Mouse (Mus musculus): Measurements from ENCODE around the gene Bcat1.

The Bcat1 gene

DNA sequence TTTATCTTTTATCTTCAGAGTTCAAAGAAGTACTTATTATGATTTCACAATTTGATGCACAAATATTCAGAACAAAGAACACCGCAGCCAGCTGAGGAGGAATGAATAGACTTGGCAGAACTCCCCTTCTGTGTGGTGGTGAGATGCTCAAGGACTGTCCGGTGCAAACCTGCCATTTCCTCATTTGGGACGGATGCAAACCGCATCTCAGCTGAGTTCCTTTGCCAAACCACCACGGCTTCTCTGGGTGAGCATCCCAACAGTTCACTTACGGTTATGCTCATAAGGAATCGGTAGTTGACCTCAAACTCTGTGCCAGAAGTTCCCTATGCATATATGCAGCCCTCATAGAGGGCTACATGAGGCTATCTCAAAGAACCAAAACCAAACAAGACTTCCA lies 6.6 kb downstream of the Bcat1 start:
- Histone ChIP-seq H3K27me3 (ENCODE audit: insufficient read depth, low read length) (no peaks in the 10 kb centered on the region), H3K4me3 (replicated peaks; ENCODE audit: low read length) (no peak overlapping the region), H3K4me1 (replicated peaks; ENCODE audit: low read depth, low read length) (peaks cover 74% of the 10 kb centered on the region), H3K36me3 (ENCODE audit: insufficient read depth, low read length) (peaks cover 58% of the 10 kb centered on the region), H3K9me3 (ENCODE audit: low read length) (peaks cover 12% of the 10 kb centered on the region)
- TF ChIP-seq POU5F1 (IDR thresholded peaks at IDR 0.05; ENCODE audit: borderline replicate concordance, low read length), result no peak
- no peak for TF ChIP-seq NANOG (IDR thresholded peaks at IDR 0.05; ENCODE audit: borderline replicate concordance, low read length)
- no peak for TF ChIP-seq CTCF (conservative IDR thresholded peaks at IDR 0.05; ENCODE audit: low read length)

DNA sequence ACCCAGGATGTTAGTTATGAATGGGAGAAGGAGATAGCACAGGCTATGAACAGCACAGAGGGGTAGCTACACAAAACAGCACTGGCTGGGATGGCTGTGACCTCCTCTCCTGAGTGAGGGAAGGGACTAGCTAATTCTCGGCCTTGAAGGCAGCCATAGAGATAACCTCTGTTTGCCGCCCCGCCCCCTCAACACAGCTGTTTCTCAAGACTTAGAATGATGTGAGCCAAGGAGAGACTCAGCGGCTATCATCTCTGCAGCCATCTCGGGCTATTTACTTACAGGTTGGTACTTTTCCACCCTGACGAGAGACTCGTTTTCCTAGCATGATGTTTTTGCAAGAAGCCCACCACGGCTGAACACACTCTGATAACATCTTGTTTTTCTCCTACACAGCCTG lies 8.3 kb downstream of the Bcat1 start:
- Histone ChIP-seq H3K36me3 (ENCODE audit: insufficient read depth, low read length) (peaks cover 57% of the 10 kb centered on the region), H3K4me3 (replicated peaks; ENCODE audit: low read length) (no peak overlapping the region), H3K4me1 (replicated peaks; ENCODE audit: low read depth, low read length) (peaks cover 78% of the 10 kb centered on the region), H3K9me3 (ENCODE audit: low read length) (peaks cover 12% of the 10 kb centered on the region), H3K27me3 (ENCODE audit: insufficient read depth, low read length) (no peaks in the 10 kb centered on the region)
- TF ChIP-seq NANOG (IDR thresholded peaks at IDR 0.05; ENCODE audit: borderline replicate concordance, low read length) (no peak), POU5F1 (IDR thresholded peaks at IDR 0.05; ENCODE audit: borderline replicate concordance, low read length) (no peak), CTCF (conservative IDR thresholded peaks at IDR 0.05; ENCODE audit: low read length) (no peak)

DNA sequence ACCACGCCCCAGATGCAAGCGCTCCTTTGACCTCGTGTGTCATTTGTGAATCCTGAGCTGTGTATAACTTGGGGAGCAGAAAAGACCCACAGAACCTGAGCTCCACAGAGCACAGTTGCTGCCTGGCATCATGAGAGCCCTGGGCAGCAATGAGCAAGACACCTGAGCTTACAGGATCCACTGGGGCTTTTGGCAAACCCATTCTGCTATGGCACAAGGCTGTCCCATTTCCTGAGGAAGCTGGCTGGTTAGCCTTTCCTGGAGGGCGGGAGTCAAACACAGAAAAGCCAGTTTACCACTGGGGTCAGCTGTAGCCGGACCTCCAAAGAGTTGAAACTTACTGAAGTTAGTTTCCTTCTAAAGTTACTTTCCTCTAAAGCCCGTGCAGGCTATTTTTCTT lies 9.6 kb downstream of the Bcat1 start:
- peaks cover 81% of the 10 kb centered on the region for H3K4me1 ChIP-seq (replicated peaks; ENCODE audit: low read depth, low read length)
- H3K36me3 ChIP-seq (ENCODE audit: insufficient read depth, low read length), result peaks cover 48% of the 10 kb centered on the region
- H3K4me3 ChIP-seq (replicated peaks; ENCODE audit: low read length), result peak overlapping the region; percentile 49
- TF ChIP-seq POU5F1 (IDR thresholded peaks at IDR 0.05; ENCODE audit: borderline replicate concordance, low read length) (no peak), CTCF (conservative IDR thresholded peaks at IDR 0.05; ENCODE audit: low read length) (no peak), NANOG (IDR thresholded peaks at IDR 0.05; ENCODE audit: borderline replicate concordance, low read length) (no peak)
- H3K27me3 ChIP-seq (ENCODE audit: insufficient read depth, low read length), result no peaks in the 10 kb centered on the region
- H3K9me3 ChIP-seq (ENCODE audit: low read length), result peaks cover 12% of the 10 kb centered on the region

DNA sequence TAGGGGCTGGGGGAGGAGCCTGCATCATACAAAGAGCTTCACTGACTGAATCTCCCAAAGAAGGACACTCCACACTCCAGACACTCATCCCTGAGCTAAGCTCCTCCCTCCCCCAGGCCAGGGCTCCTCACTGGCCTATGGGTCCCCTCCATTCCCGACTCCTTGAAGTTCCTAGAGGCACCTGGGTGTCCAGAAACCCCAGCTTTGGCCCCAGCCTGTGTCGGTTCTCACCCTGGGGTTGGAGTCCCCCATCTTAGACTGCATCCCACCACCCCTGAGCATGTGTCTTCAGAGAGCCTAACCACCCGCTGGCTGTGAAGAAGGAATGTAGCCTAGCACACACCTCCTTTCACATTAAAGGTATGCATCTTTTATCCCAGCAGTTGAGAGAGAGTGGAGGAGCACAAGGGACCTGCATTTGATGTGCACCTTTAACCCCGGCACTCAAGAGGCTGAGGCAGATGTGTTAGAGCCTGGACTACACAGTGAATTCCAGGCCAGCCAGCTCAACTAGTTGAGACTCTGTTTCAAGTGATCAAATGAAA lies 10.6 kb downstream of the Bcat1 start:
- peaks cover 12% of the 10 kb centered on the region for H3K9me3 ChIP-seq (ENCODE audit: low read length)
- peaks cover 56% of the 10 kb centered on the region for H3K36me3 ChIP-seq (ENCODE audit: insufficient read depth, low read length)
- H3K4me1 ChIP-seq (replicated peaks; ENCODE audit: low read depth, low read length), result peaks cover 86% of the 10 kb centered on the region
- H3K4me3 ChIP-seq (replicated peaks; ENCODE audit: low read length), result peak overlapping the region; percentile 49
- TF ChIP-seq POU5F1 (IDR thresholded peaks at IDR 0.05; ENCODE audit: borderline replicate concordance, low read length) (no peak), NANOG (IDR thresholded peaks at IDR 0.05; ENCODE audit: borderline replicate concordance, low read length) (no peak), CTCF (conservative IDR thresholded peaks at IDR 0.05; ENCODE audit: low read length) (no peak)
- H3K27me3 ChIP-seq (ENCODE audit: insufficient read depth, low read length), result no peaks in the 10 kb centered on the region

DNA sequence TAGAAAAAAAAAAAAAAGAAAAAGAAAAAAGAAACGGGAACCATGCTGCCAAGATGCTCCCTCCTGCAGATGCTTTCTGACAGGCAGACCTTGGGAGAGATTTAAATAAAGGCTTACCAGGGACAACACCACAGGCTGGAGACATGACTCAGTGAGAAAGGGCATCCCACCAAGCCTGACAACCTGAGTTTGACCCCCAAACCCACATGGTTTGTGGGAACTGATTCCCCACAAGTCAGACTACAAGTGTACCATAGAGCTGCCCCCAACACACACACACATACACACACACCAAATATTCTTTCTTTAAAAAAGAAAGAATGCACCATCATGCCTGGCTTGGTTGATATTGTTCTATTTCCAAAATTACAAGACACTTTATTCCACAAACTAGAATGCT lies 11.9 kb downstream of the Bcat1 start:
- Histone ChIP-seq H3K4me3 (replicated peaks; ENCODE audit: low read length) (no peak overlapping the region), H3K4me1 (replicated peaks; ENCODE audit: low read depth, low read length) (peaks cover 75% of the 10 kb centered on the region), H3K9me3 (ENCODE audit: low read length) (peaks cover 19% of the 10 kb centered on the region), H3K36me3 (ENCODE audit: insufficient read depth, low read length) (peaks cover 64% of the 10 kb centered on the region), H3K27me3 (ENCODE audit: insufficient read depth, low read length) (no peaks in the 10 kb centered on the region)
- TF ChIP-seq NANOG (IDR thresholded peaks at IDR 0.05; ENCODE audit: borderline replicate concordance, low read length) (no peak), POU5F1 (IDR thresholded peaks at IDR 0.05; ENCODE audit: borderline replicate concordance, low read length) (no peak), CTCF (conservative IDR thresholded peaks at IDR 0.05; ENCODE audit: low read length) (no peak)

DNA sequence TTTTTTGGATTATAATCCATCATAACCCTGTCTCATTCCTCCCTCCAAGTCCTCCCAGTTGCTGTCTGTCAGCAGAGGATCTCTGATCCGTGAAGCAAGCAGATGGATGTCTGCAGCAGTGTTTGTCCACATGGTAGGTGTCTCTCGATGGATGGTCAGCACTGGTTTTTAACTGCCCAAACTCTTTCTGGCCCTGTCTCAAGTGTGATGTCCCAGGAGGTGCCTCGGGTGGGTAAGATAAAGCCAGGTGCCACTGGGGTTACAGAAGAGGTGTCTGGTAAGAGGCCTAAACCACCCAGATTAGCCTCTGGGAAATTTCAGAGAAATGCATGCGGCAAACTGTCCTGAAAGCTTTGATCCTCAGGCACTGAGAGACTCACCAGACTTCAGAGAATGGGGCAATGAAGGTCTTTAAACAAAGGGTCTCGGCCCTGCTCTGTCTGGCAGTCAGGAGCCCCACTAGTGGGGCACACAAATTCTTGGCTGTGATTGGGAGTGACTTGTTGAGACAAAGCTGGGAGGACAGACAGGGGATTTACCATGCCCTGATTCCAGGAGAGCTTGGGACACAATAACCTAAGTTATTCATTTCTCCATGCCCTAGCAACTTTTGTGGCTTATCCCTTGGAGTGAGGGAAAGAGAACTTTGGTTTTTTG lies 12.6 kb downstream of the Bcat1 start:
- peaks cover 69% of the 10 kb centered on the region for H3K4me1 ChIP-seq (replicated peaks; ENCODE audit: low read depth, low read length)
- no peak overlapping the region for H3K4me3 ChIP-seq (replicated peaks; ENCODE audit: low read length)
- H3K27me3 ChIP-seq (ENCODE audit: insufficient read depth, low read length), result no peaks in the 10 kb centered on the region
- peaks cover 23% of the 10 kb centered on the region for H3K9me3 ChIP-seq (ENCODE audit: low read length)
- H3K36me3 ChIP-seq (ENCODE audit: insufficient read depth, low read length), result peaks cover 64% of the 10 kb centered on the region
- TF ChIP-seq CTCF (conservative IDR thresholded peaks at IDR 0.05; ENCODE audit: low read length) (no peak), POU5F1 (IDR thresholded peaks at IDR 0.05; ENCODE audit: borderline replicate concordance, low read length) (no peak), NANOG (IDR thresholded peaks at IDR 0.05; ENCODE audit: borderline replicate concordance, low read length) (no peak)

DNA sequence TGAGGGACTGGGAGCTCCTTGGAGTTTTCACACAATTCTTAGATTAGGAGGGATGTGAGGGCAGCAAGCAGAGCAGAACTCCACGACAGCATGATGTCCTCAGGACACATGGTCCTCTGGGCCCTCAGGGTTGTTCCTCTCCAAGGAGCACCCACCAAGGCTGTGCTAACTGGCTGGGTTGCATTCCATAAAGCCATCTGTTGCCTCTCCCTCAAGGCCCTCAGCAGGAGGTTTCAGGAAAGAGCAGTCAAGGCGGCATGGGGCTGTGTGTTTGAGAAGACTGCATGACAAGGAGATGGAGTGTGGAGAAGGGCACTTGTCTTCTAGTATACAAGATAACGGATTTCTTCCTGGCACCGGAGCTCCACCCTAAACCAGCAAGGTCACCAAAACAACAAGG lies 13.2 kb downstream of the Bcat1 start:
- peaks cover 17% of the 10 kb centered on the region for H3K9me3 ChIP-seq (ENCODE audit: low read length)
- no peak overlapping the region for H3K4me3 ChIP-seq (replicated peaks; ENCODE audit: low read length)
- H3K27me3 ChIP-seq (ENCODE audit: insufficient read depth, low read length), result no peaks in the 10 kb centered on the region
- no peak for TF ChIP-seq POU5F1 (IDR thresholded peaks at IDR 0.05; ENCODE audit: borderline replicate concordance, low read length)
- TF ChIP-seq CTCF (conservative IDR thresholded peaks at IDR 0.05; ENCODE audit: low read length), result no peak
- TF ChIP-seq NANOG (IDR thresholded peaks at IDR 0.05; ENCODE audit: borderline replicate concordance, low read length), result no peak
- peaks cover 64% of the 10 kb centered on the region for H3K4me1 ChIP-seq (replicated peaks; ENCODE audit: low read depth, low read length)
- H3K36me3 ChIP-seq (ENCODE audit: insufficient read depth, low read length), result peaks cover 64% of the 10 kb centered on the region

DNA sequence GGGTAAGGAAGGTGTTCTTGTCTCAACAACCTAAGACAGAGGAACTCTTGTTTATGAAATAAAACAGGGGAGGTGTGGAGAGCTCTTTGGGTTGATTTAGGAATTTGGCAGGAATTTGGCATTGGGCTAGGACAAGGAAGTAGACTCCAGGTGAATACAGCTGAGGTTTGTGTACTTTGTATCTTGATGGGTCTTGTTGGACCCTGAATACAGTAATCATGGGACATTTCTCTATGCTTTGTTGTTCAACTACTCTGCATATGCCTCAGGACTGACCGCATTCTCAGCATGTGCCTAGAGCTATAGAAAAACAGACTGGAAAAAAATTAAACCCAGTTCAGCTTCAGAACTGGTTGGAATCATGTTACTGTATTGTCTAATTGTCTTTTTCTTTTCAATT lies 14.6 kb downstream of the Bcat1 start:
- Histone ChIP-seq H3K4me1 (replicated peaks; ENCODE audit: low read depth, low read length) (peaks cover 66% of the 10 kb centered on the region), H3K4me3 (replicated peaks; ENCODE audit: low read length) (no peak overlapping the region), H3K36me3 (ENCODE audit: insufficient read depth, low read length) (peaks cover 68% of the 10 kb centered on the region), H3K27me3 (ENCODE audit: insufficient read depth, low read length) (no peaks in the 10 kb centered on the region), H3K9me3 (ENCODE audit: low read length) (peaks cover 12% of the 10 kb centered on the region)
- TF ChIP-seq CTCF (conservative IDR thresholded peaks at IDR 0.05; ENCODE audit: low read length), result no peak
- TF ChIP-seq NANOG (IDR thresholded peaks at IDR 0.05; ENCODE audit: borderline replicate concordance, low read length), result peak; percentile 96

DNA sequence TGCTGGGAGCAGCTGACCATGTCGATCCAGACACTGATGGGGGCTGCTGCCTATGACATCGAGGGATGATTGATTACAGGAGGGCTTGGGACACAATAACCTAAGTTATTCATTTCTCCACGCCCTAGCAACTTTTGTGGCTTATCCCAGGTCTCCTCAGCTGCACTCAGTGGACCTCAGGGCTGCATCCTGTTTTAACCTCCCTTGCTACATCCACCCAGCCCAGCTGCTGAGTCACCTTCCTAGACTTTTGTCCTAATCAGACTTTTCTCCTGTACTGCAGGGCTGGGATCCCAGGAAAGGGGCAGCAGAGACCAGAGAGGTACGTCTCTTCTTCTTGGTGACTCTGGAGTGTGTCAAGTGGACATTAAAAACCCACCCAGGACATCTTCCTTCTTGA lies 19.9 kb downstream of the Bcat1 start:
- TF ChIP-seq POU5F1 (IDR thresholded peaks at IDR 0.05; ENCODE audit: borderline replicate concordance, low read length), result no peak
- no peak for TF ChIP-seq CTCF (conservative IDR thresholded peaks at IDR 0.05; ENCODE audit: low read length)
- no peak for TF ChIP-seq NANOG (IDR thresholded peaks at IDR 0.05; ENCODE audit: borderline replicate concordance, low read length)
- peaks cover 66% of the 10 kb centered on the region for H3K4me1 ChIP-seq (replicated peaks; ENCODE audit: low read depth, low read length)

More for the DNA sequence above, 19.9 kb downstream of the Bcat1 start:
- Histone ChIP-seq H3K4me3 (replicated peaks; ENCODE audit: low read length) (no peak overlapping the region), H3K27me3 (ENCODE audit: insufficient read depth, low read length) (no peaks in the 10 kb centered on the region), H3K36me3 (ENCODE audit: insufficient read depth, low read length) (peaks cover 89% of the 10 kb centered on the region), H3K9me3 (ENCODE audit: low read length) (peaks cover 12% of the 10 kb centered on the region)
